Mouse (Mus musculus) lung, adult 18-20 months (tissue): ENCODE measurements around the gene Fam20c.

Source experiments
- DNase-seq, 2 experiments: peaks; one replicate each; pipeline ENCODE4 v3.0.0; 2022; ENCODE audit warnings: mixed read lengths in 2 of 2

Fam20c gene

DNA sequence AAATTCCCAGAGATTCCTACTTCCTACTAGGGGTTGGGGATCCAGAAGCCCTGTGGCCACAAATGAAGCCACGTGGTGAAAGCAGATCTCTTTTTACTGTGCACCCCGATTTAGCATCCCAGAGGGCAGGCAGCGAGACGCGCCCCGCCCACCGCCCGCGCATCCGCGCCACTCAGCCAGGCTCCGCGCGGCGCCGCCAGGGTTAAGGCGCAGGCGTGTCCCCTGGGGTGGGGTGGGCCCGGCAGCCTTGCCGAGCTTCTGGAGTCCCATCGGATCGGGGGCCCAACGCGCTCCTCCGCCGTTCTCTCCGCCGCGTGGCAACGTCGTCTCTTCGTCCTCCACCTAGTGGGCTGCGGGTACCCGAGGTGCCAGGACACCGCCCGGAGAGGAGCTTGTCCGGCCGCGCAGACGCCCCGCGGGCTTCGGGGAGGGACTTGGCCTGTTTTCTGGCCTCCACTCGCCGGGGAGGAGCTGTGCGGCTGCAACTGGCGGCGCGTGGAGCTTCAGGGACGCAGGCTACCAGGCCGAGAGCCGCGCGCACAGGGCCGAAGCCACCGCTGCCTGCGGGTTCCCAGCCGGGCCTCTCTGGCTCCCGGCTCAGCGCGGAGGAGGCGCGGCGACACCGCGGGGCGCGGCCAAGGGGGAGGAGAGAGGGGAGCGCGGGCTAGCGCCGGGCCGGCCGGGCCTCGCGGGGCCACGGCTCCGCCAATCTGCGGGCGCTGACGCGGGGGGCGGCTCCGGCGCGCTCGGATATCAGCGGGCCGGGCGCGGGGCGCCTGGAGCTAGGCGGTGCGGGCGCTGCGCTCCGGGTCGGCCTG, at the start of gene Fam20c:
Gene Fam20c (plus strand): TSS at position 212 of the 818 bp plus-strand sequence.
- peak; percentile 77 to 82 for DNase-seq

DNA sequence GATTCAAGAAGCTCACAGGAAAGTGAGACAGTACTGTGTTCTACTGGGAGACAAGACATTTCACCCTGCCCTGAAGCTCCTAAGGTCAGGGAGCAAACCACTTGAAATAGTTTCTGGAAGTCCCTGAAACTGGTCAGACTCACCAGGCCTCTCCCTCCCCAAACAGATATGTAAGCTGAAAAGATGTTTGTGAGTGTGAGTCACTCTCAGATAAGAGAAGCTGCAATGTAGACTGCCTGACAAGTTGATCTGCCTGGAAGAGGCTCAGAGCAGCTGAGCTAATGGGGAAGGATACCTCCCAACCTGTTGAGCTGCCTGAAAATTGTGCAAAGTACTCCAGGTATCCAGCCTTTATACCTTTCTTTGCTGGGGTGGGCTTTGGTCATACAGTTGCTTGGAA, 46.9 kb upstream of the Fam20c start:
- DNase-seq, result no peak

DNA sequence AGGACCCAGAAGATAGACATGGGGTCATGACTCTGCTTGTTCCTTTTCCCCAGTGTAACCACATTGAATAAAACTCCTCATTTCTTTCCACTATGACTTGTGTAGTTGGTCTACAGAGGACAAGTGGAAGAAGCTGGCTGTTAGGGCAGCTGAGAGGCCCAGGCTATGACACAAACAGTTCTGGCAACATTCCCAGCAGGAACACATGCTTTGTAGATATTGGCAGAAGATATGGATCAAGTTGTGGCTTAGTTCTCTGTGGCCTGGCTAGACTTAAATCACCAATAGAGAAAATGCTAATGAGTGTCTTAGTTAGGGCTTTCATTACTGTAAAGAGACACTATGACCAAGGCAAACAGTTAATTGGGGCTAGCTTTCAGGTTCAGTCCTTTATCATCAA, 45.7 kb upstream of the Fam20c start:
- DNase-seq, result peak in 1 of 2 experiments; percentile 5

DNA sequence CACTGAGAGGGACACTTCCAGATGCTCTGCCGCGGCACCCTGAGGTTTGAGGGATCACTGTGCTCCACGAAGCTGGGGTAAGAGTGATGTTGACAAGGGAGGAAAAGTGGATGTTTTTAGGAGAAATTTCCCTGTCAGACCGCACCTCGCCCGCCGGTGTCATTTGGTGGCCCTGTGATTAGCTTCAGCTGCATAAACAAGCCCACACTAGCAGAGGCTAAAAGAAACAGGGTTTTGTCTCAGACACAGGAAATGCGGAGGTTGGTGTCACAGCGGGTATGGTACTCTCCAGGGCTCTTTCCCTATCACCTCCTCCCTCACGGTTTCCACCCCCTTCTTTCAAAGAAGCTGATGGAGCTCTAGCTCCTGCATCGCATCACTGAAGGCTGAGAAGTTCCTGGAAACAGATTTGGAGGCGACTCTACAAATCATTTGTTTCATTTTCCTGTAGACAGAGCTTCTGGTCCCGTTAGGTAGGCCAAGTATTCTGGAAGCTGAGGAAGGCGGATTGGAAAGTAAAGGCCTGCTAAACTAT, 38.7 kb upstream of the Fam20c start:
- no peak for DNase-seq

DNA sequence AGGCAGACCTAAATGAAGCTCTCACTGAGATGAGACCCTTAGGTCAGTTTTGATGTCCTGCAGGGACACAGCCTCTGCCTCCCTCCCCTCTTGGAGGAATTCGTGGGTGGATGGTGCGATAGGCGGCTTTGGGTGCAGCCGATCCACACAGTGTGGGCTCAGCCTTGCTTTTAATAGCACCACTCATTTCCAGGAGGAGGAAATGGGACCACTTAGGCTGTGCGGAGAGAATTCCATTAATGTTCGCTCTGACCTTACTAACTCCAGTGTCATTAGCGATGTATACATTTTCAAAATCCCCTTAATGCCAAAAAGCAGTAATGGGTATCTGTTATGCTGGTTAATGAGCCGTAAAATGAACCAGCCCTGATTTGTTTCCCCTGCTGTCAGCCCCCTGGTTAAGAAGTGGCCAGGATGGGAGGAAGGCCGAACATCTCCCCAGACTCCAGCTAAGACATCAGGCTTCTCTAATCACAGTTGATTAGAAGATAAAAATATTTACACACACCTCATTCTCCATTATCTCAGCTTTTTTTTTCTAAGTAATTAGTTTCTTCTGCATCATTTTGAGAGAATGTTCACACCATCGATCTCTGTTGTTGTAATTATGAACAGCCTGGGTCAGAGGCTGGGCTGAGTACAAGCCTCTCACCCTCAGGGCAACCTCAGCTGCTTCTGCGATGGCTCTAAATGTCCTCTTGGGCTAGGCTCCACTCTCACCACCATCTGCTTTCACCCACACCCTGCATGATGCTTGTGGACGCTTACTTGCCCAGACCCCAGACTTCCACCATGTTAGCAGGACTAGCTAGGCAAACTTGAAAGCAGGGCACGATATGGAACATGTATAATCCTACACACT, 33.8 kb upstream of the Fam20c start:
- no peak for DNase-seq

DNA sequence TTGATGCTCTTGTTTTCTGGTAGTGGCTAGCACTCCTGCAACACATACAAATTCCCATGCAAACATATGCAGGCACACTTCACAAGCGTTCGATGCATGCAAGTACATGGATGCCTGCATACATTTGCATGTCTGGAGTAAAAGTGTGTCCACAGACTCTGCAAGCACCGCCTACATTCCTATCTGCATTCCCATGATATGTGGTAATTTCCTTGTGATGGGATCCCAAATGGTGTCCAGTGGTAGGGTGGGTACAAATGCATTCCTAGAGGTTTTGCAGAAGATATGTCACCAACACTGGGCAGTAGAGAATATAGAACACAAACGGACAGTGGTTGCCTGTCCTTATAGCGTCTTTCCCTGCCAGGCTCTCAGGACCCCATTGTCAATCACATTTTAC, 29.9 kb upstream of the Fam20c start:
- DNase-seq, result no peak

DNA sequence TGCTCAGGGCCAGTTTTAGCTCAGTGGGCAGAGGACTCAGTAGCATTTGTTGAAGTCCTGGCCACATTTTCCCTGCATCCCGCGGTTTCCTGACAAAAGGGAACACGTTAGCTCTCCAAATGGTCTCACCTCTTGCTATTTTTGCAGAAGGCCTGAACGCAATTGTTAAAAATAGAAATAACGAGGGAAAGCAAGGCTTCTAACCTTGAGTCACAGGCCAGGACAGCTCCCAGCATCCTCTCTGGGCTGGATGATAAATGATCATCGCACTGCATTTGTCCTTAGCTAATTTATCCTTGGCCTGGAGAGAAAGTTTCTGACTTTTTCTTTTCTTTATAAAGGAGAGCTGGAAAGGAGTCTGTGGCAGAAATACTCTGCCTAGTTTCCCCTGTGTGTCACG, 29.2 kb upstream of the Fam20c start:
- no peak for DNase-seq

DNA sequence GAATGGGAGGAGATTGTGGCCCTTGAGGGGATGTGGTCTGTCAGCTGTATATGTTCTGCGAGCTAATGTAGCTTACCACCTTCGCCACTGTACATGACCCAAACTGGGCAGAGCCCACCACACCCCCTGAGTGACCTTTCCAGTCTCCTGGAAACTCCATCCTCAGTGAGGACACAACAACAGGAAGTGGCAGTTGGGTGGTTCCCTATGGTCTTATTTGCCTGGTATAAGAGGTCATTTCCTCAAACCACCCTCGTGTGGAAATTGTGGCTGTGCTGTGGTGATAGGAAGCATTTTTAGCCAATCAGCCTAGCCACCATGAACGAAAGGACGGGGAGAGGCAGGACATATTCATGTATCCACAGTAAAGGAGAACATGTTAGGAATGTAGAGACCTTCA, 23.5 kb upstream of the Fam20c start:
- DNase-seq, result peak; percentile 5 to 12

DNA sequence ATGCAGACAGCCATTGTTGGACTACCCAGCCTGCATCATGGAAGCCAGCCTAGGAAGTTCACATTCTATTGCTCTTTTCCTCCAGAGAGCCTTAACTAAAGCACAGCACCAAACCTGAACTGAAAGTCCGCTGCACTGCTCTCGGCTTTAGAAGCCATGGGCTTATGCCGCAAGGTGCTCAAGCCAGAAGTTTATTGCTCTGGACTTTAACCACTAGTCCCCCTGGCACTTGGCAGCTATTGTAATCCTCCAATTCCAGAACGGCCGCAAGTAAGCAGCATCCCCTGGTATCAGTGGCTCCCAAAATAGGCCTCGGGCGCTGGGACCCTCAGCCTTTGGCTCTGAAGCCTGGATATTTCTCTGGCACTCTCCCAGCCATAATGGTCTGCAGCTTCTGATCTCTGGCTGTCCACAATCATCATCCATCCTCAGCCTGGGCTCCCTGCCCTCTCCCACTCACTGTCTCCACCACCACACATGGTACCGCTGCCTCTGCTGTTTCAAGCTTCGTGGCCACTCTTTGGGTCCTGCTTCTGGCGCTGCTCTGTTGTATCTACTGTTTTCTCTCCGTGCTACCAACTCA, 20.9 kb upstream of the Fam20c start:
- DNase-seq, result no peak

DNA sequence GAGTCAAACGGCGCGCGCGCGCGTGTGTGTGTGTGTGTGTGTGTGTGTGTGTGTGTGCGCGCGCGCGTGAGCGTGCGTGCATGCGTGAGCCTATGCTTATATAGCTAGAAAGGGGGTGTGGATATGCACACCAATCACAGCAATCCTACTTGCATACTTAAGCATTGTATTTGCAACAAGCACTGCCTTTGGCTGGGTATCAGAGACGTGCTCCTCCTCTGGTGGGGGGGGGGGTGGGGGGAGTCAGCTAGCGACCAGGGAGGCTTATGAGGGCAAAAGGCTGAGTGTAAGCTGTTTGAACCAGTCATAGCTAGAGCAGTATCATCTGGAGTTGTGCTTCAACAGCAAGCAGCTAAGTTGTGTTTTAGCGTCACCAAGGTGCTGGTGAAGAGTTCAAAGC, 20.3 kb upstream of the Fam20c start:
- no peak for DNase-seq

DNA sequence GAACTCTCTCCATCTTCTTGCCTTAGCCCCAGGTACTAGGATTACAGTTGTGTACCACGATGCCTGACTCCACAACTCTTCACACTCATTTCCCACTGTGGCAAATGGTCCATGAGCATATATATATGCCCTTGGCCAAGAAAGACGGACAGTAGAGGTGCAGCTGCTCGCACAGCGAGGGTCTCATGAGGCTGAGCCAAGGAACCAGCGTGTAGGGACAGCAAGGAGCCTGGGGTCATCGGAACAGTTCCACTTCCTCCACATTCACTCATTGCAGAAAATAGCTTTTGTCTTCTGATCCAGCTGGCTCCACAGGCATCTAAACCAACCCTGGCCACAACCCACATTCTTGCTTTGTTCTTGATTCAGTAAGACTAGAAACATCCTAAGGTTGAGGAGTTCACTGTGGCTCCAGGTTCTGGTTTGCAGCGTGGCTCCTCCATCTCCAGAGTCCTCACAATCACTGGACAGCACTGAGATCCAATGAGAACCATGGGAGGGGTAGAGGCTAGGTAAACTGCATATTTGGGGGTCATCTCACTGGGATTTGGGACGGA, 19.0 kb upstream of the Fam20c start:
- DNase-seq, result no peak

DNA sequence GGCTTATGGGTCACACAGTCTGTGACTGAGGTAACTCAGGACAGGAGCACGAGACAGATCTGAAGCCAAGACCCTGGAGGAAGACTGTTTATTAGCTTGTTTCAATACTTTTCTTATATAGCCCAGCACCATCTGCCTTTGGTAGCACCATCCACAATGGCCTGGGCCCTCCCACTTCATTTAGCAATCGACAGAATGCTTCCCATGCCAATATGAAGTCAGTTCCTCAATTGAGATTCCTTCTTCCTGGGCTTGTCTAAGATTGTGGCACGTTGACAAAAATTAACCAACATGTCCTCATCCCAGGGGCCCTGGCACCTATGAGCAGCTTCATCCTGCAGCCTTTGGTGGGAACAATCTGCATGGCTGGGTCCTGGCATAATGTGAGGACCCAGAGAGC, 14.2 kb upstream of the Fam20c start:
- DNase-seq, result no peak

DNA sequence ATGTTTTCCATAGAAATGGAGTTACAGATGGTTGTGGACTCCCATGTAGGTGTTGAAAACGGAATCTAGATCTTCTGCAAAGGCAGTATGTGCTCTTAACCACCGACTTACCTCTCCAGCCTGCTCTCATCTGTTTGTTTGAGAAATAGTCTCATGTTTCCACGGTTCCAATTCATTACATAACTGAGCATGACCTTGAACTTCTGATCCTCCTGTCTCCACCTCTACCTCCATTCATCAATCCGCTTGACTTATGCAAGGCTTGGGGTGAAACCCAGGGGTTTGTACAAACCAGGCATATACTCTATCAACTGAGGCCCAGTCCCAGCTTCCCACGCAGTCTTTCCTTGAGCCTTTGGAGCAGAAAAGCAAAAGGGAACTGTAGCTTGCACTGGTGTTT, 12.8 kb upstream of the Fam20c start:
- DNase-seq, result no peak

DNA sequence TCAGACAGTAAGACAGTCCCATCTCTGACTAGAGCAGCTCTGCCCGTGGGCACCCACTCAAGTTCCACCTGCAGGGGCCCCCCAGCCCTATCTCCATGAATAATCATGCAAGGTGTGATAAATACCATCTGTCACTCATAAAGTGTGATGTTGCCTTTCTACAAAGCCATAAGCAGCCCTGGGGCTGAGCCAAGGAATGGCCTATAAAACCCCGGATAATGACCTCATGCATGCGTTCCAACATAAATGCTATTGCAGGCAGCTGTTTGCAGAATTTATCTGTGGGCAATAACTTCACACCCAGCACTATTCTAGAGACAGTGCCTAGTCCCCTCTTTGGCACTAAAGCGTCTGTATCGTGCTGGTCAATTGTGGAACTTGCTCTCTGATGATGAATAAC, 12.0 kb upstream of the Fam20c start:
- no peak for DNase-seq

DNA sequence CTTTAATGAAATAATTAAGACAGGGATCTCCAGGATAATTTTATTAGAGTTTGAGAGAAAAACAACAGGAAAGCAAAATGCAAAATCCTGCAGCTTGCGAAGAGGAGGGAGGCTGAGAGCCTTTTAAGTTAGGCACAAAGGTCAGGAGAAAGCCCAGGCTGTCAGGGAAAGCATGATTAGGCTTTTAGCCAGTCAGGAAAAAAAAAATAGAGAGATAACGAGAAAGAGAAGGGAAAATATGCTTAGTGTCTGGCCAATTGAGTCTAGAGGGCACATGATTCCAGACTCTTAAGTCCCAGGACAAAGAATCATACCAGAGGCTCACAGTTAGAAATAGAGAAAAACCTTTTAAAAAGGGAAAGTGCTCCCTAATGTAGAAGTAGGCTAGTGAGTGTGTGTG, 10.7 kb upstream of the Fam20c start:
- DNase-seq, result no peak

DNA sequence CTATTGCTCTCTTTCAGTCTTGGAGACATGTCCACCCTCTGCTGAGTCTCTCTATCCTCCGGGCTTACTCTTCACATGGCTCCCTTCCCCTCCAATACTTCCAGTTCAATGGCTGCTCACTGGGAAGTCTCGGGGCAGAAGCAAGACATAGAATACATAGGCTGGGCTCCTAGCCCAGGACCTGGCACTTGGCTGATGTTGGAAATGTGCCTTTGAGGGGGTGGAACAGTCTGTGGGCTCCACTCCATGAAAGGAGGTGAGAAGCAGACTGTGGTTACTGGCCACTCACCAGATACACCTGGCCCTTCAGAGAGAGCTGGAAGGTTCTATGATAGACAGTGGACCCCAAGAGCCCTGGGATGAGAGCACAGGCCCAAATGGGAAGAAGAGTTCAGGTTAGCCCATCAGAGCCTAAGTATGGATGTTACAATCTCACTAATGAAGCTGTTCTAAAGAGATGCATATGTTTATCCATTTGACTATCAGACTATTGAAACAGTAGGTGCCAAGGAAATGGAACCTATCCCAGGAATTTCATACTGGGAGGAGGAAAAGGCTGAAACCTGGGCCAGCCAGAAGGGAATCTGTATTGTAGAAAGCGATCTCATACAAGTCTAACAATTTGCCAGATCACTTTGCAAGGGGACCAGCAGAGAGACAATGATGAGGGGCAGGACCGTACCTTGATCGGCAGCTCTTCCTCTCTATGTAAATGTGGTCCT, 8.8 kb upstream of the Fam20c start:
- DNase-seq, result no peak

DNA sequence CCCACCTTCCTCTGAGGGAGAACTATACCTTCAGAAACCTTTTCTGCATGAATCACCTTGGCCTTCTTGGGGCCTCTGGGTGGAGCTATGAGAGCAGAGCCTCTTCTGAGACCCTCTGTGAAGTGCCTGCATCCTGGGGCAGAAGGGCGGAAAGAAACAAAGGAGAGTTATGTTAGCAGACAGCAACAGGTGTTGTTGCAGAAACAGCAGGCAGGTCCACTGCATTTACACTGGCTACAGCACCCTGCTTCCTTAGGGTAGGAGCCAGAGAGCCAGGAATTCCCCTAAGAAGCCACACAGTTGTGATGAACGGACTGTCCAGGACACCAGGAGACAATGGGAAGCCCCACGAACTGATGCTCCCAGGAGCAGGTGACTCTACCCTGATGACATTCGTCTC, 1.0 kb upstream of the Fam20c start:
- no peak for DNase-seq

DNA sequence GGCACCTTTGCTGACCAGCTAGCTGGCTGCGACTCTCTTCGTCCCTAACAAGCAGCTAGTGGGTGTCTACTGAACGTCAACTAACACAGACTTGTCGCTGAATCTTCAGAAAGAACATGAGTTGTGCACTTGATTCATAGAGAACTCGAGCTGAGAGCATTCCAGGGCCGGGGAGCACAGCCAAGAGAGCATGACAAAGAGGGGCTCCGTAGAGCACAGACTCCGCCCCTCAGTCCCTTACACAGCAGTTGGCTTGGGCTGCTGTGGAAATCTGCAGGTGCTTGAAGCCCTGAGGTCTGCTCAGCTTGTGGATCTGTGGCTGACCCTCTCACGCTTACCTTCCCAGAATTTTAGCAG, 390 bp upstream of the Fam20c start:
- peak in 1 of 2 experiments; percentile 29 for DNase-seq

DNA sequence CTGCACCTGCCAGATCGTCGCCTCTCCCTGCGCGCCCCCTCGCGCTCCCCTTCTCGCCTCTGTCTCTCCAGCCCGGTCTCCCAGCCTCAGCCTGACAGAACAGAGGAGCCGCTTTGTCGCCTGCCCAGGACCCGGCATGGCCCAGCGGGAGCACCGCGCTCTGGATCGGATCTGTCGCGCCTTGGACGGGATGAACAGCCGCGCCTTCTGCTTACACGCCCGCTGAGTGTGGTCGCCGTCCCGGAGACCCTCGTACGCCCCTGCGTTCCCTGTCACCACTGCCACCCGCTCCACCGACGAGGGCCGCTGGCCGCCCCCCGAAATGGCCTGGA, 773 bp downstream of the Fam20c start:
- no peak for DNase-seq

DNA sequence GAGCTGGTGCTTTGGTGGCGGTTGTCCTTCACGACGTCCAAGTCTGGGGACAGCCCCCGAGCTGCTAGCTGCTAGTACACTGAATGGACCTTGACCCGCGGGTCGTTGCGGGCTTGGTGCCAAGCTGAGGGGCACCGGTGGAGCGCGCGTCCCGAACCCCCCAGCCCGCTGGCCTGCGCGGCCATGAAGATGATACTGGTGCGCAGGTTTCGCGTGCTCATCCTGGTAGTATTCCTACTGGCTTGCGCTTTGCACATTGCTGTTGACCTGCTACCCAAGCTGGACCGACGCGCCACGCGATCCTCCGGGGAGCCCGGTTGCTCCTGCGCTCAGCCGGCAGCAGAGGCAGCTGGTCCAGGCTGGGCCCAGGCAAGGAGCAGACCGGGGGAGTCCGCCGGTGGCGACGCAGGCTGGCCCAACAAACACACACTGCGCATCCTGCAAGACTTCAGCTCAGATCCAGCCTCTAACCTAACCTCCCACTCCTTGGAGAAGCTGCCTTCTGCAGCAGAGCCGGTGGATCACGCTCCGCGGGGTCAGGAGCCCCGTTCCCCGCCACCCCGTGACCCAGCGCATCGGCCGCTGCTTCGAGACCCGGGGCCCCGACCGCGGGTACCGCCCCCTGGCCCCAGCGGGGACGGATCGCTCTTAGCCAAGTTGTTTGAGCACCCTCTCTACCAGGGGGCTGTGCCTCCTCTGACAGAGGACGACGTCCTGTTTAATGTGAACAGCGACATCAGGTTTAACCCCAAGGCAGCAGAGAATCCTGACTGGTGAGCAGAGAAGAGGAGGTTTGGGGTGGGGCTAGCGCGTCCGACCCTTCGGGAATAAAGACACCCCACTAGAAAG, 1.4 kb downstream of the Fam20c start:
- peak; percentile 7 to 20 for DNase-seq

DNA sequence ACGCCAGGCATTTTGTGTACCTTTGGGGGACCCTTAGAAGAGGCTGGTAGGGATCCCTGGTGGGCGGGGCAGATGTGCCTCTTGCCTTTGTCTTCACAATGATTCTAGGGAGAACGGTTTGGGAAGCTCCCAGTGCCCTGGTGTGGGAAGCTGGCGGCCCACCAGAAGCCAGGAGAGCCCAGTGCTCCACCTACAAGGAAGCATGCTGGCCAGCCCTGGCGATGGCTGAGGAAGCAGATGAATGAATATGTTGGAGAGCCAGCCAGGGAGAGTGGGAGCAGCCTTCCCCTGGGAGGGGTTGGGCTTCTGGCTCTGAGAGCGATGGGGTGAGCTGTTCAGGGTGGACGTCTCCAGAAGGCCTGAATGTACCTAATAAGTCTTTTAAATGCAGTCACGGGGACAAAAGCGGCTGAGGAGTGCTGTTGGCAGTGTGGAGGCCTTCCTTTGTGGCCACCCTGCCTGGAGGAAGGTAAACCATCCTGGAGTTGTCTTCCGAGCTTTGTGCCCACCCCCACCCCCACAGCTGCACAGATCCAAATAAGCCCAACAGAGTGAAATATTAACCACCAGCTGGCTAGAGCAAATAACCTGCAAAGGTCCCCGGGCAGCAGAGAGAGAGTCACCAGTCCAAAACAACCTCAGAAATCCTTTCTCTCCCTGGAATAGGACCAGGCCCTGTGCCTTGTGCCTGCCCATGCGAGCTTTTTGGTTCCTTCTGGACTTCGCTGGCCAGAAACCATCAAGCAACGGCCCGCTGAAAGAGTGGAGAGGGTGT, 2.2 kb downstream of the Fam20c start:
- peak; percentile 37 to 42 for DNase-seq
